Mouse (Mus musculus) left cerebral cortex, postnatal 14 days (tissue): Measurements from ENCODE around the gene Gm11027. TPM values are rescaled to one million over a fixed set of nuclear protein-coding genes. Genes with fewer than 3 reads are reported as not detected.
"Not testable (repeated sequence)": the region's sequence is repeated elsewhere in the genome, so short reads cannot be mapped to it uniquely, and the experiment has no call there.

Experiments
- DNase-seq, 2 experiments: peaks; one replicate each; pipeline ENCODE4 v3.0.0; 2021 to 2022; ENCODE audit warnings: low spot score in 2 of 2, mixed read lengths in 1 of 2
- intact Hi-C: fragments of 180-260 bp; cut with DNase I; formaldehyde crosslinking; loops from one replicate; pipeline ENCODE4 v1.15.1; 2025
- long read RNA-seq, 2 experiments: library from polyadenylated mRNA; stranded (forward); transcript quantifications; one replicate each; pipeline ENCODE4 v2.0.0; 2021
- total RNA-seq, 2 experiments: library from RNA; stranded (reverse); gene quantifications; 2 replicates each; pipeline ENCODE4 v1.2.3; 2021

Gene Gm11027
- not detected for total RNA-seq
- long read RNA-seq, experiment 1: 0 reads
- long read RNA-seq, experiment 2: 0 reads

- DNase-seq, intact Hi-C loops: not testable (repeated sequence)
These were observed at the start of gene Gm11027 for GRCm38 (mm10) chr12:116275086-116275485. Gm11027 (plus strand) TSS chr12:116275386.

GRCm38 (mm10) chr12:116226289-116227057, 48.7 kb upstream of the Gm11027 start:
- intact Hi-C loops: no loop called here
- no peak for DNase-seq

GRCm38 (mm10) chr12:116229451-116229850, 45.7 kb upstream of the Gm11027 start:
- intact Hi-C loops: no loop called here

GRCm38 (mm10) chr12:116231612-116232011, 43.6 kb upstream of the Gm11027 start:
- DNase-seq: peak; percentile 35 to 41
- intact Hi-C loops: no loop called here

More at GRCm38 (mm10) chr12:116229451-116229850, 45.7 kb upstream of the Gm11027 start:
- no peak for DNase-seq

GRCm38 (mm10) chr12:116232061-116232460, 43.1 kb upstream of the Gm11027 start:
- no peak for DNase-seq
- intact Hi-C loops: no loop called here

DNA sequence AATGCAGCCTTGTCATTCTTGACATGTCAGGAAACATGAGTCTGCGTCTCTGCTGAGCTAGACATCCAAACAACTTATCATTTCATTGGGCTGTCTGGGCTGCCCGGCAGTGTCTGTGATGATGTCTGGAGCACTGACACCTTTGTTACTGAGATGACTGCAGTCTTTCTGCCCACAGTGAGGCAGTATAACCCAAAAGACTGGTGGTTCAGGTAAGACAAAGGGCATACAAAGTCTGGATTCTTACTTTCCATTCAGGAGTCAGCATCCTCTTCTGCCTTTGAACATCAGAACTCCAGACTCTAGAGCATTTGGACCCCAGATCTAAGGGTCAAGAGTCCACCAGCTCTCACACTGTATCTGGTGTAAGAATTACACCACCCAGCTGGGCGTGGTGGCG, 39.8 kb upstream of the Gm11027 start:
- no peak for DNase-seq
- intact Hi-C loops: no loop called here

DNA sequence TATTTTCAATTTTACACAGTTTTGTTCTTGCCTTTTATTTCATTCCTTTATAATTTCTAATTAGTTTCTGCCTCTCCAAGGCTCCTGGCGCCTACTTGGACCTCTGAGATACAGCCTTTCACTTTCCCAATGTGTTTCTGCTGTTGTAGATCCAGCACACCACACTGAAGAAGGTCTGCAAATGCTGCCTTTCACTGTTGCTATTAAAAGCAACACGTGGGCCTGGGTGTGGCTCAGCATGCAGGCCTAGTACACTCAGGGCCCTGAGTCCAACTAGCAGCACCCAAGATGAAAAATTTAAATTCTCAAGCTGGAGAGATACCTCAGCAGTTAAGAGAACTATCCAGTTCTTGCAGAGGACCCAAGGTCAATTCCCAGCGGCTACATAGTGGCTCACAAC, 38.5 kb upstream of the Gm11027 start:
- intact Hi-C loops: no loop called here
- no peak for DNase-seq

DNA sequence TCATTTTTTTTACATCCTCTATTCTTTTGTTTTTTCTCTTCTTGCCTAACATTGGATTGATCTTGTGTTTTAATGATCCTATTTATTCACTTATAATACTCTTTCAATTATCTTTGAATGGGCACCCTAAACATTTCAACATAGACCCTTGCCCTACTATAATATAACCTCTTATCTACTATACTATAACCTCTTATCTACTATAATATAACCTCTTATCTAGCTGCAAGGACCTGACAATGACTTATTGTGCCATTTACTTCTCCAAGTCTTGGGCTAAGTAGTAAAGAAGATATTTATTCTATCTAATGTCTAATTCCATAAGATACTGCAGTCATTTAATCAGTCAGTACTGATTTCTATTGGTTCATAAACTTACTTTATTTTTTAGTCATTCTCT, 36.8 kb upstream of the Gm11027 start:
- intact Hi-C loops: no loop called here
- no peak for DNase-seq

GRCm38 (mm10) chr12:116238803-116239202, 36.4 kb upstream of the Gm11027 start:
- DNase-seq: peak; percentile 13 to 27
- intact Hi-C loops: no loop called here

DNA sequence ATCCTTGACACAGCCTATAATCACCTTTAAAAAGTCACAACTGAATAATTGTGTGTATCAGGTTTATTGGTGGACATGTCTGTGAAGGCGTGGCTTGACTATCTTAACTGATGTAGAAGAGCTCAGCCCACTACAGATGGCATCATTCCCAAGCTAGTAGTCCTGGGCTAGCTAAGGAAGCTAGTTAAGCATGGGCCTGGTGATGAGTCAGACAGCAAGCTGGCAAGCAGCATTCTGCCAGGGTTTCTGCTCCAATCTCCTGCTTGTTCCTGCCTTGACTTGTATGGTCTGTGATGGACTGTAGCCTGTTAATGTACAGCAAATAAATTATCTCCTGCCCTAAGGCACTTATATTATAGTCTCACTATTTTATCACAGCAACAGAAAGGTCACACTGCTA, 30.6 kb upstream of the Gm11027 start:
- DNase-seq: no peak
- intact Hi-C loops: no loop called here

- intact Hi-C loops: no loop called here
These were observed 20.5 kb upstream of the Gm11027 start for GRCm38 (mm10) chr12:116254652-116255051.

GRCm38 (mm10) chr12:116255636-116256035, 19.6 kb upstream of the Gm11027 start:
- DNase-seq: no peak
- intact Hi-C loops: no loop called here

More at GRCm38 (mm10) chr12:116254652-116255051, 20.5 kb upstream of the Gm11027 start:
- no peak for DNase-seq

DNA sequence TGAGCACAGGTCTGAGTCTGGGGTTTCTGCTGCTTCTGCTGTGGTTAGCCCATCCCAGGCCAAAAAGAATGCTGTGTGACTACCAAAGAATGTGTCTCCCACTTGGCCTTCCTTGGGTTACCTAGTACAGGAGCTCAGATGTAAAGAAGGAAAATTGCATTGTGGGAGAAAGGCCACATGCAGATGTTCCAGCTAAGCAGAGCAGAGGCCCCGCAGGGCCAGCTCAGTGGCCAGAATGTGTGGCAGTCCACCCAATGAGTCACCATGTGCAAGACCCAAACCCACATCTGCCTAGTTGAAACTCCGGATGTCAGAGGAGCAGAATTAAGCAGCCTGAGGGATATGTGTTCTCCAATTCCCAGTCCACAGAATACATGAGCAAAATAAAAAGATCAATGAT, 16.9 kb upstream of the Gm11027 start:
- DNase-seq: no peak
- intact Hi-C loops: no loop called here

DNA sequence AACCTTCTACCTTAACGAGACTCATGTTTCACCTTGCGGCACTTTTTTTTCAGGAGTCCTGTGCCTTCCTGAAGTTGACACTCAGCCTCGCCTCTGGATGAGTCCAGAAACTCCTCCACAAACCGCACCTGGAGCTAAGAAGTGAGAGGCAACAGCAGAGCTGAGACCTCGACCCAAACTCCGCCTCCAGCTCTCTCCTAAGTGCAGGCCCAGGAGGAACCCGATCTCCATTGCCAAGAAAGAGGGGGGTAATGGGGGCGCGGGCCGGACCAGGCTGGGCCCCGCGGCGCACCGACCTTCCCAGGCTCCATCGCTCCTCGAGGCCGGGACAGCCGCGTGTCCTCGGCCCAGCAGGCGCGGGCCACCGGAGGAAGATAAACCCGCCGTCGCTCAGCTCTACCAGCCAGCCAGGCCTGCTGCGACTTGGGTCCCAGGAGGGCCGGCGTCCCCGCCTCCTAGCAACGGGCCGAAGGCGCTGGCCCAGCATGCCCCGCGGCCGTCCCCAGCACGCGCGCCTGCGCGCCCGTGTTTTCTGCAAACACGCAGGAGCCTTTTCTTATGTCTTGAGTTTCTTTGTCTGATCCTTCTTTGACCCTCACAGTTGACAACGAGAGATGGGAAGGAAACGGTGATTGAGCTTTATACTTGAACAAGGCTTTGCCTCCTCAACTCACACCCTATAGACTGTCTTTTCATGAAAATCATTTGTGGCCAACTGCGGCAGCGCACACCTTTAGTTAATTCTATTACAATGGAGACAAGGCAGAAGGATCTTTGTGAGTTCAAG, 12.4 kb upstream of the Gm11027 start, which contains the start of gene Wdr60:
Wdr60 (minus strand) TSS at position 468 of the 787 bp plus-strand sequence.
- DNase-seq: peak; percentile 66 to 88
- intact Hi-C loops: no loop called here

- DNase-seq: no peak
- intact Hi-C loops: no loop called here
These were observed 10.4 kb upstream of the Gm11027 start for GRCm38 (mm10) chr12:116264756-116265155.

GRCm38 (mm10) chr12:116265275-116265674, 9.9 kb upstream of the Gm11027 start:
- no peak for DNase-seq
- intact Hi-C loops: no loop called here

- intact Hi-C loops: no loop called here
- DNase-seq: no peak
These were observed 5.7 kb upstream of the Gm11027 start for GRCm38 (mm10) chr12:116269450-116269849.

GRCm38 (mm10) chr12:116270538-116270937, 4.6 kb upstream of the Gm11027 start:
- intact Hi-C loops: no loop called here
- no peak for DNase-seq

DNA sequence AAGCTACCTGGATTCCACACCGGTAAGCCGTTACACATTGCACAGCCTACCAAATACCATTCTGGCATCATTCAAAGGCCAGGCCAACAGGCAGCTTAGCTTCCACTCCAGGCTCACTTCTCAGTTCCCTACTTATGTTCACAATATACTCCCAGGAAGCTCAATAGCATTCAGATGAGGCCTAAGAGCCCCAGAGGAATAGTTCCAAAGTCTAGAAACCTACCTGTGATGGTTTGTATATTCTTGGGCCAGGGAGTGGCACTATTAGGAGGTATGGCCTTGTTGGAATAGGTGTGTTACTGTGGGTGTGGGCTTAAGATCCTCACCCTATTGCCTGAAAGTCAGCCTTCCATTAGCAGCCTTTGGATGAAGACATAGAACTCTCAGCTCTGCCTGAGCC, 4.1 kb upstream of the Gm11027 start:
- intact Hi-C loops: no loop called here
- DNase-seq: no peak

GRCm38 (mm10) chr12:116273733-116274132, 1.5 kb upstream of the Gm11027 start:
- intact Hi-C loops: no loop called here
- no peak for DNase-seq
